Mouse (Mus musculus): ENCODE measurements at regions not wholly inside any gene's neighbourhood (a gene's known extent, or its start where the extent isn't known, plus 50 kb on each side); places are given as distances from the start of the nearest gene placed in this dataset.

DNA sequence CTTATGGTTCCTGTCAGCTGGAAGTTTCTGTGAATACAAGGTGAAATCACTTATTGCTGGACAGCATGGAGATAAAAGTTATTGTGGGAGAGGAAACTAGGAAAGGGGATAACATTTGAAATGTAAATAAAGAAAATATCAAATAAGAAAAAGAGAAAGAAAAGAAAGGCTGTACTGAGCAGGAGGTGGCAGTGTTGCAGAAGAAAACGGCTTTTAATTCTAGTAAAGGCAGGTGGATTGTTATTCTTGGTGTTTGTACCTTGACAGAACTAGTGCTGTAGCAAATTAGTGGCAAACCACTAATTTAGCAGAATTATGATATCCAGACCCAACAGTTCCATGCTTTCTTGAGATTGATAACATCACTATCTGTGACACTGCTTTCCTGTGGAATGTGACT, 52.6 kb downstream of the Gm10358 start:
- no peaks in the 10 kb centered on the region for H3K4me1 ChIP-seq (ENCODE audit: control insufficient read depth, insufficient read depth)
- H3K36me3 ChIP-seq (replicated peaks; ENCODE audit: control insufficient read depth, insufficient read depth, low read length), result no peaks in the 10 kb centered on the region
- TF ChIP-seq EP300 (IDR thresholded peaks at IDR 0.05; ENCODE audit: low read depth), result no peak
- no peak for TF ChIP-seq CTCF (IDR thresholded peaks at IDR 0.05; ENCODE audit: low read depth)
- no peak overlapping the region for H3K4me3 ChIP-seq (ENCODE audit: low read depth, low read length)
- ATAC-seq (ENCODE audit: insufficient read depth, low read depth) (no peak), DNase-seq (ENCODE audit: low spot score) (no peak)
- H3K27me3 ChIP-seq (ENCODE audit: control insufficient read depth, insufficient read depth, low read length), result no peaks in the 10 kb centered on the region
- H3K9ac ChIP-seq (replicated peaks; ENCODE audit: low read depth, low read length), result no peak overlapping the region
- 48% methylated on average over 1 of the region's 1 CpGs for WGBS
- H3K9me3 ChIP-seq (replicated peaks; ENCODE audit: control insufficient read depth, low read length), result no peaks in the 10 kb centered on the region
- no peak overlapping the region for H3K27ac ChIP-seq (ENCODE audit: low read depth)
- H3K4me2 ChIP-seq (ENCODE audit: low read depth, low read length), result no peak overlapping the region

DNA sequence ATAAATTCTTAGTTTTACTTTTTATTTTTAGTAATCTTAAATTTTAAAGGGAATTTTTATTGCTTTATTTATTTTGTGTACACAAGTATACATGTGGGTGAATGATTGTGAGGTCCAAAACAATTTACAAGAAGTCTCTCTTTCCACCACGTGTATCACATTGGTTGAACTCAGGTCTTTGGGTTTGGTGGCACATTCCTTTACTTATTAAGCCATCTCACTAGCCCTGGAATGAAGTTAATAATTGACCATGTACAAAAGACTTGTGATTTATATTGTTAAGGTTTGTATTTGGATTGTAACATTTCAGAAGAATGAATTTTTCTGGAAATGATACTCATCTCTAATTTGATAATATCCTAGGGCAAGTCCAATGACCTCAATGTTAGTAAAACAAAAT, 56.2 kb downstream of the Gm10358 start:
- Histone ChIP-seq H3K9ac (replicated peaks; ENCODE audit: low read depth, low read length) (no peak overlapping the region), H3K4me2 (ENCODE audit: low read depth, low read length) (no peak overlapping the region), H3K4me3 (ENCODE audit: low read depth, low read length) (no peak overlapping the region), H3K36me3 (replicated peaks; ENCODE audit: control insufficient read depth, insufficient read depth, low read length) (no peaks in the 10 kb centered on the region), H3K4me1 (ENCODE audit: control insufficient read depth, insufficient read depth) (no peaks in the 10 kb centered on the region), H3K27ac (ENCODE audit: low read depth) (no peak overlapping the region), H3K9me3 (replicated peaks; ENCODE audit: control insufficient read depth, low read length) (no peaks in the 10 kb centered on the region), H3K27me3 (ENCODE audit: control insufficient read depth, insufficient read depth, low read length) (no peaks in the 10 kb centered on the region)
- WGBS, result 40% methylated on average over 1 of the region's 1 CpGs
- TF ChIP-seq CTCF (IDR thresholded peaks at IDR 0.05; ENCODE audit: low read depth) (no peak), EP300 (IDR thresholded peaks at IDR 0.05; ENCODE audit: low read depth) (no peak)
- DNase-seq (ENCODE audit: low spot score) (no peak), ATAC-seq (ENCODE audit: insufficient read depth, low read depth) (no peak)

GRCm38 (mm10) chr8:75348047-75348446, 58.3 kb downstream of the Gm10358 start:
- H3K9me3 ChIP-seq (replicated peaks; ENCODE audit: control insufficient read depth, low read length), result no peaks in the 10 kb centered on the region
- no peak for ATAC-seq (ENCODE audit: insufficient read depth, low read depth)

DNA sequence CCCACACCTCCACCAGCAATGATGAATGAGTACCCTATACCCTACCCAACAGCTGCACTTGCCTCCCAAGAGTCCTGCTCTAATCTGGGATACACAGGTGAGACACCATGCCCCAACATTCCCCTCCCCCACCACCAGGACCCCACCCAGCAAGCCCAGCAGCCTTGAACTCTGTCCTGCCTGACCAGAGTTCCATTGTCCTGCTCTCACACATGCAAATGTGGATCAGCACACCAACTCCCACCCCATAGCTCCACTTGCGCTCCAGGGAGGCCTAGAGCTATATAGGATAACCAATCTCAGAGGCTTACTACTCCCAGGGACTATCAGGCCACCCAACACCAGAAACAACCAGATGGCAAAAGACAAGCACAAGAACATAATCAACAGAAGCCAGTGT, 85.8 kb downstream of the Gm10358 start:
- ATAC-seq (ENCODE audit: insufficient read depth, low read depth) (no peak), DNase-seq (ENCODE audit: low spot score) (no peak)
- Histone ChIP-seq H3K4me2 (ENCODE audit: low read depth, low read length) (no peak overlapping the region), H3K36me3 (replicated peaks; ENCODE audit: control insufficient read depth, insufficient read depth, low read length) (no peaks in the 10 kb centered on the region), H3K4me3 (ENCODE audit: low read depth, low read length) (no peak overlapping the region), H3K27ac (ENCODE audit: low read depth) (no peak overlapping the region), H3K9me3 (replicated peaks; ENCODE audit: control insufficient read depth, low read length) (no peaks in the 10 kb centered on the region), H3K4me1 (ENCODE audit: control insufficient read depth, insufficient read depth) (no peaks in the 10 kb centered on the region), H3K9ac (replicated peaks; ENCODE audit: low read depth, low read length) (no peak overlapping the region), H3K27me3 (ENCODE audit: control insufficient read depth, insufficient read depth, low read length) (no peaks in the 10 kb centered on the region)
- 68% methylated on average over 1 of the region's 1 CpGs for whole genome bisulfite sequencing
- TF ChIP-seq CTCF (IDR thresholded peaks at IDR 0.05; ENCODE audit: low read depth) (no peak), EP300 (IDR thresholded peaks at IDR 0.05; ENCODE audit: low read depth) (no peak)

More at GRCm38 (mm10) chr8:75348047-75348446, 58.3 kb downstream of the Gm10358 start:
- no peak overlapping the region for H3K27ac ChIP-seq (ENCODE audit: low read depth)
- no peaks in the 10 kb centered on the region for H3K36me3 ChIP-seq (replicated peaks; ENCODE audit: control insufficient read depth, insufficient read depth, low read length)
- DNase-seq (ENCODE audit: low spot score), result no peak
- no peaks in the 10 kb centered on the region for H3K27me3 ChIP-seq (ENCODE audit: control insufficient read depth, insufficient read depth, low read length)
- no peaks in the 10 kb centered on the region for H3K4me1 ChIP-seq (ENCODE audit: control insufficient read depth, insufficient read depth)
- TF ChIP-seq CTCF (IDR thresholded peaks at IDR 0.05; ENCODE audit: low read depth) (no peak), EP300 (IDR thresholded peaks at IDR 0.05; ENCODE audit: low read depth) (no peak)
- H3K9ac ChIP-seq (replicated peaks; ENCODE audit: low read depth, low read length), result no peak overlapping the region
- 37% methylated on average over 1 of the region's 1 CpGs for WGBS
- no peak overlapping the region for H3K4me3 ChIP-seq (ENCODE audit: low read depth, low read length)
- H3K4me2 ChIP-seq (ENCODE audit: low read depth, low read length), result no peak overlapping the region

DNA sequence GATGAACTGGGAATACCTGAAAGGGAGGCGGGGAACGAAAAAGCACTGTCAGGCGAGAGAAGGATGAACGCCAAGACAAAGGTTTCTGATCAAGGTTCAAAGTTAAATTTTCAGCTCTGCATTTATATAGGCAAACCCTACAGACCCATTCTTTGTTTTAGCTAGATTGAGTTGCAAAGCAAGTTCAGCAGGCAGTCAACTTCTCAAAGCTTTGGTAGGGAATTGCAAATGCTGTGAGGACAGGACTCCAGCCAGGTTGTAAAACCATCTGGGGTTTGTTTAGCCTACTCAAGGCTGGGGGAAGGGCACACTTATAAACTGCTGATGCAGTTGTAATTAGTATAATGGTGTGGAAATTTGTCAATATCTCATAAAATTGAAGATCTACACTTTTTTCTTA, 87.9 kb downstream of the Gm10358 start:
- DNase-seq (ENCODE audit: low spot score), result no peak
- no peaks in the 10 kb centered on the region for H3K4me1 ChIP-seq (ENCODE audit: control insufficient read depth, insufficient read depth)
- TF ChIP-seq EP300 (IDR thresholded peaks at IDR 0.05; ENCODE audit: low read depth), result no peak
- TF ChIP-seq CTCF (IDR thresholded peaks at IDR 0.05; ENCODE audit: low read depth), result no peak
- no peak overlapping the region for H3K9ac ChIP-seq (replicated peaks; ENCODE audit: low read depth, low read length)
- 36% methylated on average over 4 of the region's 4 CpGs for WGBS
- H3K27ac ChIP-seq (ENCODE audit: low read depth), result no peak overlapping the region
- no peak for ATAC-seq (ENCODE audit: insufficient read depth, low read depth)
- no peaks in the 10 kb centered on the region for H3K36me3 ChIP-seq (replicated peaks; ENCODE audit: control insufficient read depth, insufficient read depth, low read length)
- no peaks in the 10 kb centered on the region for H3K9me3 ChIP-seq (replicated peaks; ENCODE audit: control insufficient read depth, low read length)
- no peak overlapping the region for H3K4me3 ChIP-seq (ENCODE audit: low read depth, low read length)
- H3K27me3 ChIP-seq (ENCODE audit: control insufficient read depth, insufficient read depth, low read length), result no peaks in the 10 kb centered on the region
- H3K4me2 ChIP-seq (ENCODE audit: low read depth, low read length), result no peak overlapping the region

DNA sequence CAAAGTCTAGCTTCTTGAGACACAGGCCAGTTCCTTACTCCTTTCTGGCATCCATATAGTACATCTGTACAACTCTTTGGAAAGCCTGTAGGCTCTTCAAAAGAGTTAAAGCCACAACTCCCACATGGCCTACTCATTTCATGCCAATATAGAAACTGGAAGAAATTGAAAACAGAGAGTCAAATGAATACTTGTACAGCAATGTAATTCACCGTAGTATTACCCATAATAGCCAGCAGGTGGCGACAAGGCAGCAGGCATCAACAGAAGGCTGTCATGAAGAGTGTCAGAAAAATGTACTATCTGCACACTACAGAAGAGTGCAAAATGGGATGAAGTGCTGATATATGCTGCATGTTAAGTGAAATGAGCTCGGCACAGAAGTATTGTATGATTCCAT, 90.5 kb downstream of the Gm10358 start:
- no peaks in the 10 kb centered on the region for H3K27me3 ChIP-seq (ENCODE audit: control insufficient read depth, insufficient read depth, low read length)
- no peak overlapping the region for H3K4me3 ChIP-seq (ENCODE audit: low read depth, low read length)
- DNase-seq (ENCODE audit: low spot score) (peak; percentile 13), ATAC-seq (ENCODE audit: insufficient read depth, low read depth) (no peak)
- 5% methylated on average over 3 of the region's 3 CpGs for WGBS
- no peak overlapping the region for H3K9ac ChIP-seq (replicated peaks; ENCODE audit: low read depth, low read length)
- H3K4me1 ChIP-seq (ENCODE audit: control insufficient read depth, insufficient read depth), result no peaks in the 10 kb centered on the region
- H3K36me3 ChIP-seq (replicated peaks; ENCODE audit: control insufficient read depth, insufficient read depth, low read length), result no peaks in the 10 kb centered on the region
- TF ChIP-seq EP300 (IDR thresholded peaks at IDR 0.05; ENCODE audit: low read depth) (no peak), CTCF (IDR thresholded peaks at IDR 0.05; ENCODE audit: low read depth) (peak; percentile 85)
- H3K4me2 ChIP-seq (ENCODE audit: low read depth, low read length), result no peak overlapping the region
- H3K27ac ChIP-seq (ENCODE audit: low read depth), result no peak overlapping the region
- no peaks in the 10 kb centered on the region for H3K9me3 ChIP-seq (replicated peaks; ENCODE audit: control insufficient read depth, low read length)
